Mouse (Mus musculus) adrenal gland, adult (tissue): ENCODE data around the gene Anks1.
"Not testable (repeated sequence)": the region's sequence is repeated elsewhere in the genome, so short reads cannot be mapped to it uniquely, and the experiment has no call there.

Experiments used
- DNase-seq, 2 experiments: peaks; one replicate each; pipeline ENCODE4 v3.0.0; 2022 to 2023; ENCODE audit warnings: low spot score in 1 of 2; ENCODE audit not compliant: inconsistent age in 2 of 2

Gene Anks1

GRCm38 (mm10) chr17:27930291-27930690 lies 21.2 kb downstream of the Anks1 start:
- DNase-seq = no peak

- DNase-seq = no peak
Observed at GRCm38 (mm10) chr17:27931826-27932225, 22.7 kb downstream of the Anks1 start.

GRCm38 (mm10) chr17:27934136-27934910 lies 25.2 kb downstream of the Anks1 start:
- no peak for DNase-seq

GRCm38 (mm10) chr17:27935091-27935490 lies 26.0 kb downstream of the Anks1 start:
- no peak for DNase-seq

GRCm38 (mm10) chr17:27937054-27937615 lies 28.0 kb downstream of the Anks1 start:
- DNase-seq = no peak

GRCm38 (mm10) chr17:27938121-27938754 lies 29.1 kb downstream of the Anks1 start:
- peak in 1 of 2 experiments; percentile 51 for DNase-seq

GRCm38 (mm10) chr17:27939028-27939427 lies 29.9 kb downstream of the Anks1 start:
- no peak for DNase-seq

- DNase-seq = peak in 1 of 2 experiments; percentile 60
Observed at GRCm38 (mm10) chr17:27940352-27940751, 31.2 kb downstream of the Anks1 start.

- peak in 1 of 2 experiments; percentile 61 for DNase-seq
Observed at GRCm38 (mm10) chr17:27941178-27941577, 32.1 kb downstream of the Anks1 start.

GRCm38 (mm10) chr17:27941698-27942097 lies 32.6 kb downstream of the Anks1 start:
- peak in 1 of 2 experiments; percentile 68 for DNase-seq

- no peak for DNase-seq
Observed at GRCm38 (mm10) chr17:27942131-27942530, 33.0 kb downstream of the Anks1 start.

GRCm38 (mm10) chr17:27945546-27946216 lies 36.6 kb downstream of the Anks1 start:
- peak in 1 of 2 experiments; percentile 82 for DNase-seq

GRCm38 (mm10) chr17:27946371-27946770 lies 37.3 kb downstream of the Anks1 start:
- DNase-seq = no peak

- no peak for DNase-seq
Observed at GRCm38 (mm10) chr17:27947155-27947554, 38.0 kb downstream of the Anks1 start.

GRCm38 (mm10) chr17:27953136-27953535 lies 44.0 kb downstream of the Anks1 start:
- DNase-seq = no peak

GRCm38 (mm10) chr17:27954629-27955402 lies 45.7 kb downstream of the Anks1 start:
- DNase-seq = no peak

- DNase-seq = no peak
Observed at GRCm38 (mm10) chr17:27957649-27958048, 48.5 kb downstream of the Anks1 start.

GRCm38 (mm10) chr17:27960128-27961111 lies 51.3 kb downstream of the Anks1 start:
- no peak for DNase-seq

- DNase-seq = not testable (repeated sequence)
Observed at GRCm38 (mm10) chr17:27963120-27963519, 54.0 kb downstream of the Anks1 start.
